Mouse (Mus musculus) myocyte (in vitro differentiated cells): ENCODE results near the gene 1700022I11Rik.

ENCODE experiments used
- MAX ChIP-seq: IDR thresholded peaks from one replicate; pipeline ENCODE4 v1.6.1; 2011; ENCODE audit warnings: low read depth, mild to moderate bottlenecking, control low read depth
- POLR2A ChIP-seq: IDR thresholded peaks from one replicate; pipeline ENCODE4 v1.6.1; 2011; ENCODE audit warnings: low read depth, mild to moderate bottlenecking, control low read depth, moderate library complexity; ENCODE audit not compliant: insufficient read length
- TCF12 ChIP-seq: IDR thresholded peaks from one replicate; pipeline ENCODE4 v1.6.1; 2011; ENCODE audit warnings: mild to moderate bottlenecking, control low read depth; ENCODE audit not compliant: poor library complexity, insufficient read depth, severe bottlenecking

GRCm38 (mm10) chr4:42957979-42958378, 11.4 kb upstream of the 1700022I11Rik start:
- no peak for TF ChIP-seq POLR2A
- TF ChIP-seq MAX = no peak
- TF ChIP-seq TCF12 = peak; percentile 35
